Mouse (Mus musculus) liver, embryonic 16.5 days (tissue): Measurements from ENCODE around the gene Ushbp1. TPM values are rescaled to one million over a fixed set of nuclear protein-coding genes. Genes with fewer than 3 reads are reported as not detected.

Experiments
- ATAC-seq: fragments of 200-750 bp; cut with Nextera tagmentation; 2 replicates; pipeline ENCODE4 v1.8.0; 2017; ENCODE audit warnings: low read depth, mild to moderate bottlenecking, moderate number of reproducible peaks, moderate library complexity
- H3K27ac ChIP-seq: fragments of 300-500 bp; sonication (generic); 2 replicates; pipeline ENCODE4 v1.5.1; 2014; ENCODE audit warnings: mild to moderate bottlenecking, low read length
- H3K27me3 ChIP-seq: fragments of 300-500 bp; sonication (generic); 2 replicates; pipeline ENCODE4 v1.6.1; 2014; ENCODE audit warnings: low read depth, low read length, mixed read lengths; ENCODE audit not compliant: control insufficient read depth, insufficient read depth
- H3K36me3 ChIP-seq: fragments of 300-500 bp; sonication (generic); 2 replicates; pipeline ENCODE4 v1.6.1; 2014; ENCODE audit warnings: mild to moderate bottlenecking; ENCODE audit not compliant: control insufficient read depth, insufficient read depth
- H3K4me1 ChIP-seq: fragments of 300-500 bp; sonication (generic); 2 replicates; pipeline ENCODE4 v1.6.1; 2014; ENCODE audit warnings: low read depth, low read length, mixed read lengths; ENCODE audit not compliant: control insufficient read depth
- H3K4me2 ChIP-seq: fragments of 300-500 bp; sonication (generic); 2 replicates; pipeline ENCODE4 v1.6.1; 2014; ENCODE audit warnings: low read depth, low read length, mixed read lengths
- H3K4me3 ChIP-seq: fragments of 300-500 bp; sonication (generic); 2 replicates; pipeline ENCODE4 v1.5.1; 2014; ENCODE audit warnings: low read depth, mild to moderate bottlenecking, low read length
- H3K9ac ChIP-seq: fragments of 300-500 bp; sonication (generic); 2 replicates; pipeline ENCODE4 v1.6.1; 2014; ENCODE audit warnings: low read depth, low read length
- H3K9me3 ChIP-seq: fragments of 300-500 bp; sonication (generic); replicated peaks from 2 replicates; pipeline ENCODE4 v1.6.1; 2016; ENCODE audit warnings: low read length; ENCODE audit not compliant: control insufficient read depth
- WGBS: fragments of 180-500 bp; shearing (Covaris S2); extraction: QIAGEN DNeasy Blood & Tissue Kit; methylation state at CpG from one replicate; pipeline ENCODE4 v1.1.7; 2014; ENCODE audit not compliant: insufficient replicate concordance; 5-methylcytosine and 5-hydroxymethylcytosine counted together
- polyA plus RNA-seq: library from polyadenylated mRNA; unstranded; fragments of >200 nt; fragmentation: Nextera tagmentation; extraction: Ambion mirVana; gene quantifications from 2 replicates; pipeline ENCODE4 v1.2.1, GENCODE M21; 2015

Ushbp1 gene
- polyA plus RNA-seq, 1 experiment from 2014 or later: 4.3 TPM

DNA sequence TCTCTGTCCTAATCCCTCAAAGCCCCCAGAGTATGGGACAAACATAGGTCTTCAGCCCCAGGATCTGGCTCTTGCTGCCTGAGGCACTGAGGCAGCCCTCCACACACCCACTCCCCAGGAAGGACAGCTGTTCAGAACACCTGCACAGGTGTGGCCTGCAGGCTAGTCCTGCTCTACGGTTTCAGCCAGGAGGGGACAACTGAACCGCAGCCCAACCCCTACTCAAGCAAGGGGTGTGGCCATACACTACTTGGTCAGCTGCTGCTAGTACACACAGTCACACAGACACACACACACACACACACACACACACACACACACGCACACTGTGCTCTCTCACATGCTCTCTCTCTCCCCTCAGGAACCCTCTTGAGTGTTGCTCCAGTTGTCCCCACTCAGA lies 11.7 kb downstream of the Ushbp1 start:
- Histone ChIP-seq H3K36me3 (no peaks in the 10 kb centered on the region), H3K4me3 (no peak overlapping the region), H3K27ac (peak overlapping the region; percentile 85), H3K4me1 (peaks cover 7% of the 10 kb centered on the region), H3K4me2 (no peak overlapping the region), H3K27me3 (peaks cover 40% of the 10 kb centered on the region), H3K9ac (no peak overlapping the region), H3K9me3 (no peaks in the 10 kb centered on the region)
- no peak for ATAC-seq
- WGBS: 49% methylated on average over 3 of the region's 3 CpGs

DNA sequence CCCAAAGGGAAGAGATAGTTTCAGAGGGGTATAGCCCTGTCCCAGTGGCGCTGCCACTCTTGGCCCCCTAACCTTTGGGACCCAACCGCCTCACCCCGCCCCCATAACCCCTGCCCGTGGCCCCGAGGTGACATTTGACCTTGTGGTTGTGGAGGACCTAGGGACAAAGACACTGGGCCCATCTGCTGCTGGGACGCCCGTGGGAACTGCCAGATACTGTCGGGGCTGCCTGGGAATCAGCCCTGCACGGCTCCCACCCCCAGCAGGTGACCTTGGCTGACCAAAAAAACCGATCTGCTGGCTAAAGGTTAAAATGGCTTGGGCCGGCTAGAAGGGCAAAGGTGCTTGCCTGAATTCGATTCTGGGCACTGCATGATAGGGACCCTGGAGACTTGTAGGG lies 12.2 kb downstream of the Ushbp1 start:
- no peak overlapping the region for H3K4me3 ChIP-seq
- ATAC-seq: peak; percentile 9; the same call in 1 of the 2 replicates
- no peaks in the 10 kb centered on the region for H3K36me3 ChIP-seq
- WGBS: 49% methylated on average over 12 of the region's 12 CpGs
- no peak overlapping the region for H3K9ac ChIP-seq
- H3K4me2 ChIP-seq: no peak overlapping the region
- H3K27ac ChIP-seq: peak overlapping the region; percentile 85
- peaks cover 41% of the 10 kb centered on the region for H3K27me3 ChIP-seq
- no peaks in the 10 kb centered on the region for H3K9me3 ChIP-seq
- peaks cover 8% of the 10 kb centered on the region for H3K4me1 ChIP-seq

DNA sequence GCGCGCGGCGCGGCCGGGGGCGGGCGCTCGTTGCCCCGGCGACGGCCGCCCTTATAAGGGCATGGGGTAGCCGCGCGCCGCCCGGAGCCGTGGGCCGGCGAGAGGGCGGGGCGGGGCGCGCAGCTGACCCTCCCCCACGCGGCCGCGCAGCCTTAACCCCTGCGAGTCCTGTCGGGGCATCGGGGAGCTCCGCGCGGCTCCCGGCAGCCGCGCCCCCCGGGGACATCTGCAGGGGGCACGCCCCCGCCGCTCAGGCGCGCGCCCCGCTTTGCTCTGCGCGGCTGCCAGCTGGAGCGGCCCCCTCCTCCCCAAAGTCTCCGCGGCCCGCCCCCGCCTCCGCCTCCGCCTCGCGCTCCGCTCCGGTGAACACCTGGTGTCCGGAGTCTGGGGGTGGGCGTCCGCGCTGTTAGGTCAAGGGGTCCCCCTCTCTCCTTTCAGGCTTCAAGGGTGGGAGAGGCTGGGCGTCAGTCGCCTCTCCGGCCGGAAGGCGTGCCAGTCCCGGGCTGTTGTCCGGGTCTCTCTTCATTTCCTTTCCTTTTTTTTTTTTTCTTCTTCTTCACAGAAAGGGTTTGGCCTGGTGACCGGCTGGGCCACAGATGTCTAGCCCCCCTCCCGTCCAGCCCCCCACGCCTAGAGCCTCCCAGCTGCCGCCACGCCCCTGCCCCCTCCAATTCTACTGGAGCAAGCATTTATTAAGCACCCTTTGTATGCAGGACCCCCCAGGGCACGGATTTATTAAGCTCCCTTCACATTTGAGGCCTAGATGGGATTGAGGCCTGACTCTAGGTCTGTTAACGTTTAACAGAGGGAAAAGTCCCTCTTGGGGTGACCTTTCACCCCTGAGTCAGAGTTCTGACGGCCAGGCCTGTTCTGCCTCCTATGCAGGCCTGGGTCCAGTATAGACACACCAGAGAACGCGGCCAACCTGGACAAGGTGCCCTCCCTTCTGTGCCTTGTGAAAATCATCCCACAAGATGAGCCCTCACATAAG lies 13.3 kb downstream of the Ushbp1 start:
- peak overlapping the region; percentile 73 for H3K4me2 ChIP-seq
- H3K4me3 ChIP-seq: peak overlapping the region; percentile 70
- WGBS: 8% methylated on average over 42 of the region's 80 CpGs
- H3K4me1 ChIP-seq: peaks cover 10% of the 10 kb centered on the region
- ATAC-seq: peak; percentile 79
- H3K9me3 ChIP-seq: no peaks in the 10 kb centered on the region
- peak overlapping the region; percentile 85 for H3K27ac ChIP-seq
- H3K9ac ChIP-seq: peak overlapping the region; percentile 47; the same call in 1 of the 2 replicates
- peaks cover 46% of the 10 kb centered on the region for H3K27me3 ChIP-seq
- H3K36me3 ChIP-seq: no peaks in the 10 kb centered on the region; the same call in 1 of the 2 replicates

DNA sequence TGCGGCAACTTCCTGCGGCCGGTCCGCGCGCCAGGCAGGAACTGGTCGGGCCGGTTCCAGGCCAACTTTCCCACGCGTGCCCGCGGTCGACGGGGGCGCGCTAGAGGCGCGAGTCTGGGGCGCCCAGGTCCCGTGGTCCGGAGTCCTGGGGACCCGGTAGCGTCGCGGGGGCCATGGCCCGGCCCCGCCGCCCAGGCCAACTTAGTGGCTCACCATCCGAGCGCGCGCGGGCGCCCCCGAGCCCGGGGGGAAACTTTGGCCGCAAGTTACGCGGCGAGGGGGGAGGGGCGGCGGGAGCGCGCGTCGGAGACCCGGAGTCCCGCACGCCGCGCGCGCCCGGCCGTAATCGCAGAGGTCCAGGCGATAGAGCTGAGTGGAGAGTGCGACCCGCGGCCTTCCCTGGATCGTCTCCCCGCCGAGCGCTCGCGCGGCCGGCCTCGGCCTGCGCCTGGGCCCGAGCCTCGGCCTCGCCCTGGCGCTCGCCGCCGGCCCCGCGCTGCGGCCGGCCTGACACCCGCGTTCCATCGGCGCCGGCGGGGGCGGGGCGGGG lies 14.1 kb downstream of the Ushbp1 start, which contains the start of gene Nr2f6:
Gene Nr2f6 (minus strand): TSS at position 540 of the 550 bp plus-strand sequence.
- Histone ChIP-seq H3K9ac (peak within 1 kb of the TSS; percentile 70), H3K27me3 (peaks cover 53% of the 10 kb centered on the region), H3K36me3 (no peaks in the 10 kb centered on the region; the same call in 1 of the 2 replicates), H3K4me3 (peak within 1 kb of the TSS; percentile 70), H3K4me1 (peaks cover 16% of the 10 kb centered on the region), H3K4me2 (peak within 1 kb of the TSS; percentile 73), H3K9me3 (no peaks in the 10 kb centered on the region), H3K27ac (peak within 1 kb of the TSS; percentile 85)
- WGBS: under 1% methylated on average over 71 of the region's 89 CpGs
- ATAC-seq: peak; percentile 5; the same call in 1 of the 2 replicates

DNA sequence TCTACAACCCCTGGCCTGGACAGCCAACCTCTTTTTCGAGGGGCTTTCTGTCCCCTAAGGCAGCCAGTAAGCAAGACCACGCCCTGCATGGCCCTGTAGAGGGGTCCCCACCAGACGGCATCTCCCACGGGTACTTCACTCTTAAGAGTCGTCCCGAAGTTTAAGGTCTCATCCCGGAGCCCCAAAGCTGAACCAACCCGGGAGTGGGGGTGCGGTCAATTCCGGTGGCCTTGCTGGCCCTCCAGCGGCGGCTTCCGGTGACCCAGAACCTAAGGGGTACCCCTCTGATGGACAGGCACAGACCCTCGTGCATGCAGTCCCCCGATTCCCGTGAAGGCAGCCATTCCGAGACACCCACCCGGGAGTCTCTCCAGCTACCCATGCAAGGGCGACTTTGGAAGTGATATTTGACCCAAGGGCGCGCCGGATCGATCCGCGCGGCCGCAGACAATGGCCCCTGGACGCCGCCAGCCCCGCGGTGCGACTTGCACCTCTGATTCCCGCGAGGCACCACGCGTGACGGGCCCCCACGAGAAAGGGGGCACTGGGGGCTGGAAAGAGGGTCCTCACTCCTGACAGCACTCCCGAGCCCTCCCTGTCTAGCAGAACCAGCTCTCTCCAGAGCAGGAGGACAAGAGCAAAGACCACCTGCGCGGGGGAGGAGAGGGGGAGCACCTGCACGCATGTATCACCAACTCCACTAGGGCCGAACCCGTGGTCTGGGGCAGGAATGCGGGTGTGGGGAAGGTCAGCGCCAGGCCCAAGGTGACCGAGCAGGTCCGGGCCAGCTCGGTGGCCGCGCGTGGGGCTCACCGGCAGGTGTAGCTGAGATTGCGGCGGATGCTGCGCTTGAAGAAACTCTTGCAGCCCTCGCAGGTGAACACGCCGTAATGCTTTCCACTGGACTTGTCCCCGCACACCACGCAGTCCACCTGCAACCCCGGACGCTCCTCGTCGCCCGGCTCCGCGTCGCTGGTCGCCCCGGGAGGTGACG lies 15.1 kb downstream of the Ushbp1 start:
- ATAC-seq: no peak
- Histone ChIP-seq H3K36me3 (no peaks in the 10 kb centered on the region; the same call in 1 of the 2 replicates), H3K9me3 (no peaks in the 10 kb centered on the region), H3K4me3 (peak overlapping the region; percentile 70), H3K4me1 (peaks cover 26% of the 10 kb centered on the region), H3K27me3 (peaks cover 59% of the 10 kb centered on the region), H3K9ac (peak overlapping the region; percentile 70), H3K27ac (peak overlapping the region; percentile 76), H3K4me2 (peak overlapping the region; percentile 73)
- 5% methylated on average over 72 of the region's 72 CpGs for WGBS

DNA sequence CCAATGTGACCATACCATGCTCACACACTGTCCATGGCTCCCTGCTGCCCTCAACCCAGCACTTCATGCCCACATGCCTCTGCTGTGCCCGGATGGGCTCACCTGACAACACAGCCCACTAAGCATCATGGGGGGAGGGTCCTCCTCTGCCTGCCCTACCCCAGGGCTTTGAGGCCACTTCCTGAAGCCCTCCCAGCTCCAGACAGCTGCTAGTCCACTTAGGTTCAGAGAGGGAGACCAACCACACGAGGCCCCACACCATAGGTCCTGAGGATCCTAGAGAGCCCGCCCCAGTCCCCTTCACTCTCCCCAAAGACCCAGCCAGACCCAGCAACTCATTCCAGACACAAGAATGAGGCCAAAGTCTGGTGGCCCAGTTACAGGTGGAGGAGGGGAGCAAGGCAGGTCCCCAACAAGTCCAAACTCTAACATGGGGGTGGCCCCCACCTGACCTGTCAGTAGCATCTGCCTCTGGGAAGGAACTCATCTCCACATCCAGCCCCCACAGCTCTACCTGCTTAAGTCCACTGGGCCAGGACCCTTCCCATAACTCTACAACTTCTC lies 16.0 kb downstream of the Ushbp1 start:
- H3K27ac ChIP-seq: 0 out of 2 replicates have a peak overlapping the region, but pooled peaks have one; percentile 1
- peaks cover 59% of the 10 kb centered on the region for H3K27me3 ChIP-seq
- no peak for ATAC-seq
- H3K36me3 ChIP-seq: no peaks in the 10 kb centered on the region; the same call in 1 of the 2 replicates
- peaks cover 31% of the 10 kb centered on the region for H3K4me1 ChIP-seq
- H3K9me3 ChIP-seq: no peaks in the 10 kb centered on the region
- H3K4me3 ChIP-seq: peak overlapping the region; percentile 70
- H3K4me2 ChIP-seq: peak overlapping the region; percentile 73
- H3K9ac ChIP-seq: peak overlapping the region; percentile 70; the same call in 1 of the 2 replicates
- WGBS: 44% methylated on average over 3 of the region's 3 CpGs

DNA sequence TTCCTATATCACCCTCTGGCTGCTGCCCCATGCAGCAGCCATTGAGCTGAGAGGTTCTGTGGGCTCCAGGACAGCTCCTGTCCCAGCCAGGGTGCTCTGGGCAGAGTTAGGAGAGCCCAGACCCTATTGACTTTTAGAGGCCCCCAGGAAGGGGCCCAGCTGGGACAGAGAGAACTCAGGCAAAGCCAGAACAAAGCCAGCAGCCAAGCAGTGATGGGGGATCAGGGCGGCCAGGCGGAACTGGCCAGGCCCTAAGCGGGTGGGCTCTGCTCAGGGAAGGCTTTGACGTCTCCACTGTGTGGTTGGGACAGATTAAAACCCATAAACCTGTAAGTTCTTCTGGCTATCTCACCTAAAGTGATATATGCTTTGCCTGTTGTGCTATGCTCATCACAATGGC lies 16.6 kb downstream of the Ushbp1 start:
- Histone ChIP-seq H3K27me3 (peaks cover 59% of the 10 kb centered on the region), H3K4me1 (peaks cover 31% of the 10 kb centered on the region), H3K27ac (no peak overlapping the region), H3K36me3 (no peaks in the 10 kb centered on the region; the same call in 1 of the 2 replicates), H3K4me3 (peak overlapping the region; percentile 70), H3K4me2 (peak overlapping the region; percentile 73), H3K9me3 (no peaks in the 10 kb centered on the region), H3K9ac (no peak overlapping the region)
- no peak for ATAC-seq
- WGBS: 54% methylated on average over 4 of the region's 4 CpGs
